Mouse (Mus musculus) A20 (cell line): ENCODE results near the gene Zpbp2.
A peak's percentile ranks its signal among the peaks of the same experiment; 100 is the strongest.

ENCODE experiments used
- DNase-seq: peaks from one replicate; pipeline ENCODE4 v3.0.0-alpha.2; 2011; ENCODE audit warnings: low read depth, low spot score

Zpbp2 gene

GRCm38 (mm10) chr11:98555124-98555700 is 4.3 kb downstream of the Zpbp2 start:
- peak; percentile 44 for DNase-seq

GRCm38 (mm10) chr11:98560942-98561341 is 10.0 kb downstream of the Zpbp2 start:
- no peak for DNase-seq

GRCm38 (mm10) chr11:98563025-98563424 is 12.1 kb downstream of the Zpbp2 start:
- no peak for DNase-seq

- DNase-seq, result no peak
Observed at GRCm38 (mm10) chr11:98563921-98564414, 13.1 kb downstream of the Zpbp2 start.

GRCm38 (mm10) chr11:98568326-98568725 is 17.4 kb downstream of the Zpbp2 start:
- DNase-seq, result peak; percentile 62

GRCm38 (mm10) chr11:98569461-98569860 is 18.6 kb downstream of the Zpbp2 start:
- DNase-seq, result no peak

GRCm38 (mm10) chr11:98577776-98578175 is 26.9 kb downstream of the Zpbp2 start:
- no peak for DNase-seq

- DNase-seq, result no peak
Observed at GRCm38 (mm10) chr11:98580301-98581121, 29.6 kb downstream of the Zpbp2 start.

GRCm38 (mm10) chr11:98581286-98582029 is 30.6 kb downstream of the Zpbp2 start:
- no peak for DNase-seq

- no peak for DNase-seq
Observed at GRCm38 (mm10) chr11:98582030-98582388, 31.1 kb downstream of the Zpbp2 start.

- DNase-seq, result no peak
Observed at GRCm38 (mm10) chr11:98582551-98583264, 31.8 kb downstream of the Zpbp2 start.

- DNase-seq, result no peak
Observed at GRCm38 (mm10) chr11:98583265-98583552, 32.3 kb downstream of the Zpbp2 start.

- peak; percentile 31 for DNase-seq
Observed at GRCm38 (mm10) chr11:98583571-98583970, 32.7 kb downstream of the Zpbp2 start.

- no peak for DNase-seq
Observed at GRCm38 (mm10) chr11:98584146-98584545, 33.2 kb downstream of the Zpbp2 start.

GRCm38 (mm10) chr11:98584629-98585177 is 33.8 kb downstream of the Zpbp2 start:
- no peak for DNase-seq

GRCm38 (mm10) chr11:98586087-98586891 is 35.4 kb downstream of the Zpbp2 start:
- DNase-seq, result no peak

GRCm38 (mm10) chr11:98586892-98587563 is 36.1 kb downstream of the Zpbp2 start, which contains the start of gene Ormdl3:
Gene Ormdl3, minus strand, starts transcription at chr11:98587368.
- DNase-seq, result peak; percentile 98

GRCm38 (mm10) chr11:98587684-98588546 is 37.0 kb downstream of the Zpbp2 start:
- DNase-seq, result peak; percentile 87

GRCm38 (mm10) chr11:98588833-98589281 is 38.0 kb downstream of the Zpbp2 start:
- DNase-seq, result no peak
